Mouse (Mus musculus): ENCODE data around the gene Hist2h2be.

DNA sequence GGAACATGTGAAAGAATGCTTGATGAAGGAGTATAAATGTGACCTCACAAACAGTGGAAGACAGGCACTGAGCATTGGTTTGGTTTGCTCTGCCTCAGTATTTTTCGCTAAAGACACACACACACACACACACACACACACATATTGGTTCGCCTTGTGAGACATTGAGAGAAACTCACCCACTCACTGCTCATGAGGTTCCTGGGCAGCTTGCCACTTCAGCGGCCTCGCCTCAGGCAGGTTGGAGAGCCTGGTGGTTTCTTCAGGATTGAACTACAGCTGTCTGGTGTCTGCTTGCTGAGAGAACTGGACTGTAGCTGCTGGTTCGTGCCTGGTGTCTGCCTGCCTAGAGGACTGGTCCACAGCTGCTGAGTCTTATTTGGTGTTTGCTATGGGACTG, 39.3 kb downstream of the Hist2h2be start:
- no peak for TF ChIP-seq CTCF (IDR thresholded peaks at IDR 0.05; ENCODE audit: low read depth, low read length)
- no peak for TF ChIP-seq EP300 (IDR thresholded peaks at IDR 0.05; ENCODE audit: insufficient read depth, low read depth, low read length)

Measured in ES-Bruce4 (cell line).